Mouse (Mus musculus) heart, adult 2 months (tissue): ENCODE measurements around the gene Epas1.

Experiments
- CTCF ChIP-seq: fragments of 200-600 bp; IDR thresholded peaks from 2 replicates; pipeline ENCODE4 v1.8.1; 2022; ENCODE audit warnings: antibody characterized with exemption, mild to moderate bottlenecking, moderate library complexity
- EP300 ChIP-seq: fragments of 200-500 bp; IDR thresholded peaks from 2 replicates; pipeline ENCODE4 v1.6.1; 2011; ENCODE audit warnings: low read depth, low read length, control low read depth; ENCODE audit not compliant: insufficient read depth
- POLR2A ChIP-seq: fragments of 200-500 bp; IDR thresholded peaks from 2 replicates; pipeline ENCODE4 v1.6.1; 2011; ENCODE audit warnings: mild to moderate bottlenecking, low read depth, low read length, control low read depth; ENCODE audit not compliant: insufficient read depth

DNA sequence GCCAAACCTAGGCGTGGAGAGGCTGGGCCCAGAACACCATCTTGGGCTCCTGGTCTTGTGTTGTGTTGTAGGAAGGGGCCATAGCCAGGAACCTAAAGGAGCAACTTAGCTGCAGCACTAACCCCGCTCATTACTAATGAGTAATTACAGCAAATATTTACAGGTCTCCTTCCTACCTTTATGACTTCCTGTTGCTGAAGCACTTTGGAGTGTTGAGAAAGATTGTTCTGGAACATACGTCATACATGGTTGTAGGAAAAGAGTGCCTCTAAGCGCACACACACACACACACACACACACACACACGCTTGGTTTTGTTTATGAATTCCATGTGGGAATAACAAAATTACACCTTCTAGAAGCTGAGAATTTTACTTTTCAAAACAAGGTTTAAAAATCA is 8.4 kb downstream of the Epas1 start:
- TF ChIP-seq POLR2A (no peak), CTCF (no peak), EP300 (no peak)
